Mouse (Mus musculus) ES-E14 (cell line): ENCODE measurements around the gene Tada3. TPM values are rescaled to one million over a fixed set of nuclear protein-coding genes. Genes with fewer than 3 reads are reported as not detected.

Source experiments
- DNase-seq: peaks from one replicate; pipeline ENCODE4 v3.0.0-alpha.2; 2013; ENCODE audit warnings: low read depth, low spot score
- H3K27ac ChIP-seq: 2 replicates; pipeline ENCODE4 v1.5.1; 2012; ENCODE audit warnings: low read depth, mild to moderate bottlenecking, low read length, moderate library complexity, mixed read lengths; ENCODE audit not compliant: poor library complexity, insufficient read depth, severe bottlenecking
- H3K36me3 ChIP-seq: 2 replicates; pipeline ENCODE4 v1.6.1; 2012; ENCODE audit warnings: mild to moderate bottlenecking, low read length, moderate library complexity, mixed read lengths; ENCODE audit not compliant: control insufficient read depth, poor library complexity, insufficient read depth, severe bottlenecking
- H3K4me1 ChIP-seq, 2 experiments: fragments of 150-350 bp in 1 of 2; sonication (generic) in 1 of 2; 2 replicates each; pipeline ENCODE4 v1.6.1; 2012; ENCODE audit warnings: low read length in 2 of 2, mild to moderate bottlenecking in 1 of 2, mixed read lengths in 1 of 2; ENCODE audit not compliant: control insufficient read depth in 2 of 2, insufficient read depth in 2 of 2, poor library complexity in 1 of 2
- H3K4me3 ChIP-seq, 2 experiments: fragments of 150-350 bp in 1 of 2; sonication (generic) in 1 of 2; 2 replicates each; pipeline ENCODE4 v1.5.1; 2012; ENCODE audit warnings: low read length in 2 of 2, low read depth in 1 of 2, mild to moderate bottlenecking in 1 of 2, mixed read lengths in 1 of 2; ENCODE audit not compliant: insufficient read depth in 1 of 2, poor library complexity in 1 of 2, severe bottlenecking in 1 of 2
- H3K9ac ChIP-seq: 2 replicates; pipeline ENCODE4 v1.6.1; 2012; ENCODE audit warnings: low read depth, mild to moderate bottlenecking, low read length, mixed read lengths; ENCODE audit not compliant: poor library complexity, insufficient read depth, severe bottlenecking
- H3K9me3 ChIP-seq: fragments of 150-350 bp; sonication (generic); 2 replicates; pipeline ENCODE4 v1.6.1; 2012; ENCODE audit warnings: low read depth, mild to moderate bottlenecking, low read length; ENCODE audit not compliant: control insufficient read depth, insufficient read depth
- CHD2 ChIP-seq: IDR thresholded peaks from 2 replicates; pipeline ENCODE4 v1.6.1; 2014; ENCODE audit warnings: mild to moderate bottlenecking, low read depth, low read length, inconsistent platforms
- HCFC1 ChIP-seq: IDR thresholded peaks from 2 replicates; pipeline ENCODE4 v1.6.1; 2012; ENCODE audit warnings: low read length, inconsistent platforms, borderline replicate concordance; ENCODE audit not compliant: insufficient read depth
- MAFK ChIP-seq: IDR thresholded peaks from 2 replicates; pipeline ENCODE4 v1.6.1; 2014; ENCODE audit warnings: mild to moderate bottlenecking, low read depth, low read length, inconsistent platforms; ENCODE audit not compliant: insufficient read depth
- ZC3H11A ChIP-seq: IDR thresholded peaks from 2 replicates; pipeline ENCODE4 v1.6.1; 2012; ENCODE audit warnings: low read depth, mild to moderate bottlenecking, inconsistent platforms, low read length, borderline replicate concordance
- ZNF384 ChIP-seq: IDR thresholded peaks from 2 replicates; pipeline ENCODE4 v1.6.1; 2012; ENCODE audit warnings: low read depth, low read length, inconsistent platforms
- in situ Hi-C, 2 experiments: fragments of 600-800 bp; cut with MboI; formaldehyde crosslinking; loops; one replicate each; pipeline ENCODE4 v1.15.1; 2025; ENCODE audit warnings: low sequenced_read_pairs in 2 of 2, inconsistent platforms in 1 of 2; ENCODE audit not compliant: unreplicated experiment in 2 of 2
- total RNA-seq: library from RNA; depleted of rRNA; stranded (reverse); fragments of 300-350 nt; gene quantifications from 2 replicates; pipeline ENCODE4 v1.2.3, GENCODE M21; 2012

Tada3 gene
- total RNA-seq, 1 experiment: 35.3 TPM

- Histone ChIP-seq H3K9ac (no peak overlapping the region), H3K27ac (no peak overlapping the region), H3K4me3 (no peak overlapping the region), H3K9me3 (no peaks in the 10 kb centered on the region), H3K4me1 (peaks cover 3 to 5% of the 10 kb centered on the region in 2 experiments; a peak in 2 of 4 replicates), H3K36me3 (peaks cover 47% of the 10 kb centered on the region)
- in situ Hi-C loops: no loop called here
- DNase-seq: no peak
- no peak for TF ChIP-seq CHD2
- no peak for TF ChIP-seq HCFC1
- TF ChIP-seq ZNF384: no peak
- TF ChIP-seq ZC3H11A: no peak
- no peak for TF ChIP-seq MAFK
Observed at GRCm38 (mm10) chr6:113373491-113373890, 4.2 kb downstream of the Tada3 start.

- peaks cover 42% of the 10 kb centered on the region for H3K36me3 ChIP-seq
- in situ Hi-C loops: no loop called here
- no peak overlapping the region for H3K27ac ChIP-seq
Observed at GRCm38 (mm10) chr6:113370194-113370929, 7.3 kb downstream of the Tada3 start.

GRCm38 (mm10) chr6:113368577-113368976, 9.1 kb downstream of the Tada3 start:
- Histone ChIP-seq H3K27ac (peak overlapping the region; percentile 54; the same call in 1 of the 2 replicates), H3K4me3 (no peak overlapping the region), H3K4me1 (peaks cover 6 to 15% of the 10 kb centered on the region in 2 experiments; a peak in 3 of 4 replicates), H3K9me3 (no peaks in the 10 kb centered on the region), H3K36me3 (peaks cover 36% of the 10 kb centered on the region), H3K9ac (peak overlapping the region; percentile 56; the same call in 1 of the 2 replicates)
- no peak for TF ChIP-seq ZNF384
- TF ChIP-seq ZC3H11A: no peak
- no peak for TF ChIP-seq CHD2
- TF ChIP-seq HCFC1: no peak
- TF ChIP-seq MAFK: no peak
- in situ Hi-C loops: no loop called here
- no peak for DNase-seq

More at GRCm38 (mm10) chr6:113370194-113370929, 7.3 kb downstream of the Tada3 start:
- TF ChIP-seq ZC3H11A: no peak
- peaks cover 6 to 10% of the 10 kb centered on the region in 2 experiments; a peak in 3 of 4 replicates for H3K4me1 ChIP-seq
- DNase-seq: no peak
- no peak overlapping the region for H3K9ac ChIP-seq
- no peak overlapping the region for H3K4me3 ChIP-seq
- no peaks in the 10 kb centered on the region for H3K9me3 ChIP-seq

- peaks cover 33% of the 10 kb centered on the region for H3K36me3 ChIP-seq
- H3K9me3 ChIP-seq: no peaks in the 10 kb centered on the region
- peak overlapping the region; percentile 56; the same call in 1 of the 2 replicates for H3K9ac ChIP-seq
- in situ Hi-C loops: no loop called here
- TF ChIP-seq ZC3H11A: no peak
- no peak for TF ChIP-seq ZNF384
- peak overlapping the region; percentile 8 to 11; a peak in 1 of 4 replicates for H3K4me3 ChIP-seq
- H3K4me1 ChIP-seq: peaks cover 6 to 15% of the 10 kb centered on the region in 2 experiments; a peak in 3 of 4 replicates
- peak overlapping the region; percentile 63; the same call in 1 of the 2 replicates for H3K27ac ChIP-seq
- peak; percentile 71 for DNase-seq
Observed at GRCm38 (mm10) chr6:113368124-113368523, 9.6 kb downstream of the Tada3 start.
